Mouse (Mus musculus): ENCODE results near the gene Ttc1.

Gene Ttc1

DNA sequence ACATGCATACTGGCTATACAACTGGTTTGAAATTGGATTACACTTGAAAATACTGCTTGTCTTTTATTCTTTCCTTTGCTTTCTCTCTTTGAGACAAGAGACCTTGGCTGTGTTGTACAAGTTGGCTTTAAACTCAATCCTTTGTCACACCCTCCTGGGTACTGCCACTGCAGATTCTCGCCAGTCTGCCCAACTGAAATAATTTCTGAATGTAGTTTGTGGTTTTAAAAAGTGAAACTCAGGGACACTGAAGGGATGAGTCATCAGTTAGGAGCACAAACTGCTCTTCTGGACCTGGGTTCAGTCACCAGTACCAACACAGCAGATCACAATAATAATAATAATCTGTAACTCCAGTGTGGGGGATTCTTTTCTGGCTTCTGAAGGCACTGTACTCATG, 44.3 kb downstream of the Ttc1 start:
- no peak for DNase-seq

DNA sequence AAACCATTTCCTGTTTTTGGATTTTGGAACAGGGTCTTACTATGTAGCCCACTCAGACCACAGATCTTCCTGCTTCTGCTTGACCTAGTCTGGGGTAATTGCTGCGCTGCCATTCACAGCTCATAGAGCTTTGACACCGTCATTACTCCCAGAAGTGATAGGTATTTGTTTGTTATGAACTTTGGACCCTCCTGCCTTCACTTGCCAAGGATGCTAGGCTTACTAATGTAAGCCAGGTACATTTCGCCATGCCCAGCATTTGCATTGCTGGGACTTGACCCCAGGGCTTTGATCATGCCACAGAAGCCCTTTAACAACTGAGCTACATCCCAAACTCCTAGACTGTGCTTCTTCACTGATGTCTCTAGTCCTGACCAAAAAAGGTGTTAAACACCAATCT, 47.5 kb downstream of the Ttc1 start:
- no peak for DNase-seq

GRCm38 (mm10) chr11:43698621-43699020, 49.2 kb downstream of the Ttc1 start:
- DNase-seq: no peak

GRCm38 (mm10) chr11:43696623-43697022, 51.2 kb downstream of the Ttc1 start:
- DNase-seq: no peak

- no peak for DNase-seq
These were observed 59.0 kb downstream of the Ttc1 start for GRCm38 (mm10) chr11:43688850-43689249.

- DNase-seq: peak; percentile 22 to 50
These were observed 65.2 kb downstream of the Ttc1 start for GRCm38 (mm10) chr11:43682415-43683217.

- DNase-seq: peak; percentile 98 to 99
These were observed 66.1 kb downstream of the Ttc1 start, which contains the start of gene Pwwp2a for GRCm38 (mm10) chr11:43681472-43682414. Pwwp2a (plus strand) TSS chr11:43681998.

Data from kidney, adult 8-10 months (tissue).